Mouse (Mus musculus): ENCODE measurements around the gene Afg1l. TPM values are rescaled to one million over a fixed set of nuclear protein-coding genes. Genes with fewer than 3 reads are reported as not detected.
A peak's percentile ranks its signal among the peaks of the same experiment; 100 is the strongest.

Gene Afg1l
- polyA plus RNA-seq, 1 experiment: 21.7 TPM

DNA sequence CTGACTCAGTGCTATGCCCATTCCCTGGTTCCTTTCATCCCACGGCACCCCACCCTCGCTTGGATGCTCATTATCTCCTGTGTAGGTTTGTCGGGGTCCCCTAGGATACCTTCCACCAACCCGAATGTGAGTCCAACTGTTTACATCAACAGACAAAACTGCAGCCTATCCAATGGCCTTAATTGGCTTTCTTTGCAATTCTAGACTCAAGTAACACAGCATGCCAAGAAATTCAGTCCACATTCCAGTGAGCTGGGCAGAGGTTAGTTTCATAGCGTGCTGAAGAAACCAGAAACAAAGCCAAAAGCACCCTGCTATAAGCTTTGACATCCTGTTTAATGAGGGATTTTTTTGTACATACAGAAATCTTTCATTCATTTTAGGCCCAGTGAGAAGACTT, 22.4 kb downstream of the Afg1l start:
- DNase-seq: peak; percentile 46
- H3K27me3 ChIP-seq (replicated peaks; ENCODE audit: control insufficient read depth, insufficient read depth, low read length): no peaks in the 10 kb centered on the region
- peaks cover 7% of the 10 kb centered on the region; the same call in 1 of the 2 replicates for H3K4me1 ChIP-seq (ENCODE audit: control insufficient read depth, insufficient read depth, low read length)
- TF ChIP-seq CTCF (conservative IDR thresholded peaks at IDR 0.05; ENCODE audit: insufficient read depth, insufficient read length, low read depth, low read length) (no peak), POLR2A (IDR thresholded peaks at IDR 0.05; ENCODE audit: low read depth, low read length) (no peak)
- H3K36me3 ChIP-seq (ENCODE audit: control insufficient read depth, insufficient read depth, low read length): peaks cover 1% of the 10 kb centered on the region; the same call in 1 of the 2 replicates
- no peak overlapping the region for H3K4me3 ChIP-seq (ENCODE audit: insufficient read depth, low read depth, low read length)
- 49% methylated on average over 5 of the region's 5 CpGs for WGBS
- H3K27ac ChIP-seq (ENCODE audit: insufficient read depth, low read depth, low read length): no peak overlapping the region

DNA sequence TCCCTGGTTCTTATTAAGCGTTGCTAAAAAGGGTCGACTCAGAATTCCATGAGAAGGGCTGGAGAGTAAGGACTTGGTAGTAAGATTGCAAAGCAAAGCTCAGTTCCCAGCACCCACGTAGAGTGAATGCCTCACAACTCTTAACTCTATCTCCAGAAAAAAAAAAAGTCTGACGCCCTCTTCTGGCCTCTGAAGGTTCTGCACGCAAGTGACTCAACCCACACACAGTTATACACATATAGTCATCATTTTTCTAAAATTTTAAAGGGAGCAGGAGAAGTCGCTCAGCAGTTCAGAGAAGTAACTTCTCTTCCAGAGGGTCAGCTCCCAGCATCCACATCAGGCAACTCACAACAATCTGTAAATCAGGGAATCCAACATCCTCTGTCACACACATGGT, 23.7 kb downstream of the Afg1l start:
- DNase-seq: no peak
- TF ChIP-seq POLR2A (IDR thresholded peaks at IDR 0.05; ENCODE audit: low read depth, low read length): no peak
- no peak for TF ChIP-seq CTCF (conservative IDR thresholded peaks at IDR 0.05; ENCODE audit: insufficient read depth, insufficient read length, low read depth, low read length)
- Histone ChIP-seq H3K4me1 (ENCODE audit: control insufficient read depth, insufficient read depth, low read length) (peaks cover 7% of the 10 kb centered on the region; the same call in 1 of the 2 replicates), H3K27me3 (replicated peaks; ENCODE audit: control insufficient read depth, insufficient read depth, low read length) (no peaks in the 10 kb centered on the region), H3K27ac (ENCODE audit: insufficient read depth, low read depth, low read length) (no peak overlapping the region), H3K4me3 (ENCODE audit: insufficient read depth, low read depth, low read length) (no peak overlapping the region), H3K36me3 (ENCODE audit: control insufficient read depth, insufficient read depth, low read length) (peaks cover 1% of the 10 kb centered on the region; the same call in 1 of the 2 replicates)
- 91% methylated on average over 6 of the region's 6 CpGs for WGBS

DNA sequence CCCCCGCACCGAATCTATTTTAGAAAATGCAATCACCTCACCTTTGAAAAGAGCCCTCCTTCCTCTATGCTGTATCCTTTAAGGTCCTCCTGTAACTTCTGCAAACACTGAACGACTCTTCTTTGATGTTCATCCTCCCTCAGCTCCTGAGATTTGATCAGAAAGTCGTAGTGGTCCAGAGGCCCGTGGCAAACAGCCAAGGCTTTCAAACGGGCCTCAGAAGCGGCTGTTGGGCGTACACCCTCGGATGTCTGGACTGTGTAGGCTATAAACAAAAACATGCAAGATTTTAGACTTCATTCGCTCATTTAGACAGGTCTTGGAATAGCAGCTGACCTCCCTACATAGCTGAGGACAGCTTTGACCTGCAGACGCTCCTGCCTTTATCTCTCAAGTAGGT, 24.1 kb downstream of the Afg1l start:
- Histone ChIP-seq H3K27me3 (replicated peaks; ENCODE audit: control insufficient read depth, insufficient read depth, low read length) (no peaks in the 10 kb centered on the region), H3K4me1 (ENCODE audit: control insufficient read depth, insufficient read depth, low read length) (peaks cover 9% of the 10 kb centered on the region; the same call in 1 of the 2 replicates), H3K4me3 (ENCODE audit: insufficient read depth, low read depth, low read length) (no peak overlapping the region), H3K36me3 (ENCODE audit: control insufficient read depth, insufficient read depth, low read length) (peaks cover 1% of the 10 kb centered on the region; the same call in 1 of the 2 replicates), H3K27ac (ENCODE audit: insufficient read depth, low read depth, low read length) (no peak overlapping the region)
- no peak for DNase-seq
- 65% methylated on average over 11 of the region's 11 CpGs for WGBS
- no peak for TF ChIP-seq POLR2A (IDR thresholded peaks at IDR 0.05; ENCODE audit: low read depth, low read length)
- TF ChIP-seq CTCF (conservative IDR thresholded peaks at IDR 0.05; ENCODE audit: insufficient read depth, insufficient read length, low read depth, low read length): no peak

DNA sequence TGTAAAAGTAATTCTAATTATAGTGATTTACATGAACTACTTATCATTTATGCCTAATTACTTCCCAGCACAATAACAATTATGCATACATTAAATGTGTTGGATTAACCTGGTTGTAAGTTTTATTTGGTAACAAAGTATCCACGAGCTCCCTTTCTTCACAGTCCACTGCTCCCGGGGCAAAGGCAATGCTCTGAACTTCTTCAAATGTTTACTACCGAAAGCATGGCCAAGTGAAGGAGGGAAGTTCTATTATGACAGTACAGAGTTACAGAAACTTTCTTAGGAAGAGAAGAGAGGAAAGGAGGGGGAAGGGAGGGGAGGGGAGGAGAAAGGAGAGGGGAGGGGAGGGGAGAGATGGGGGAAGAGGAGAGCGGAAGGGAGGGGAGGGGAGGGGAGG, 28.7 kb downstream of the Afg1l start:
- no peak for TF ChIP-seq CTCF (conservative IDR thresholded peaks at IDR 0.05; ENCODE audit: insufficient read depth, insufficient read length, low read depth, low read length)
- TF ChIP-seq POLR2A (IDR thresholded peaks at IDR 0.05; ENCODE audit: low read depth, low read length): no peak
- Histone ChIP-seq H3K27me3 (replicated peaks; ENCODE audit: control insufficient read depth, insufficient read depth, low read length) (no peaks in the 10 kb centered on the region), H3K4me1 (ENCODE audit: control insufficient read depth, insufficient read depth, low read length) (peaks cover 8% of the 10 kb centered on the region; the same call in 1 of the 2 replicates), H3K4me3 (ENCODE audit: insufficient read depth, low read depth, low read length) (no peak overlapping the region), H3K27ac (ENCODE audit: insufficient read depth, low read depth, low read length) (no peak overlapping the region), H3K36me3 (ENCODE audit: control insufficient read depth, insufficient read depth, low read length) (peaks cover 1% of the 10 kb centered on the region; the same call in 1 of the 2 replicates)
- DNase-seq: peak; percentile 62
- WGBS: 14% methylated on average over 3 of the region's 4 CpGs

DNA sequence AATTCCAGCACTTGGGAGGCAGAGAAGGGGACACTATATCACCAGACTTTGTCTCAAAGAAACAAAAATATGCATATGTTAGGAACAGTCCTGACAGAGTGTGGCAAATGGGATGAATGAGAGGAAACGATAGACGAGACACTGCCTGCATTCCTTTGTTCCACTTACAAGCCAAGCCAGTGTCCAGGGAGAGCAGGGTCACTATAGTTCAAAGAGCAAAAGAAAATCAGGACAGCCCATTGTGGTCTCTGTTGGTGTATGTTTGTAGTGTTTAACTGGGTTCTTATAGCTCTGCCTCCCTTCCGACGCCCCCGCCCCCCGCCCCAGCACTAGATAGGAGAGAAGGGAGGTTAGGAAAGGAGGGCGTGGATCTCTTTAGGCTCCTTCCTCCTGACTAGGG, 30.0 kb downstream of the Afg1l start:
- peaks cover 8% of the 10 kb centered on the region; the same call in 1 of the 2 replicates for H3K4me1 ChIP-seq (ENCODE audit: control insufficient read depth, insufficient read depth, low read length)
- H3K36me3 ChIP-seq (ENCODE audit: control insufficient read depth, insufficient read depth, low read length): no peaks in the 10 kb centered on the region
- no peak for TF ChIP-seq POLR2A (IDR thresholded peaks at IDR 0.05; ENCODE audit: low read depth, low read length)
- TF ChIP-seq CTCF (conservative IDR thresholded peaks at IDR 0.05; ENCODE audit: insufficient read depth, insufficient read length, low read depth, low read length): no peak
- no peak for DNase-seq
- H3K4me3 ChIP-seq (ENCODE audit: insufficient read depth, low read depth, low read length): no peak overlapping the region
- no peak overlapping the region for H3K27ac ChIP-seq (ENCODE audit: insufficient read depth, low read depth, low read length)
- H3K27me3 ChIP-seq (replicated peaks; ENCODE audit: control insufficient read depth, insufficient read depth, low read length): no peaks in the 10 kb centered on the region
- WGBS: 60% methylated on average over 7 of the region's 7 CpGs

DNA sequence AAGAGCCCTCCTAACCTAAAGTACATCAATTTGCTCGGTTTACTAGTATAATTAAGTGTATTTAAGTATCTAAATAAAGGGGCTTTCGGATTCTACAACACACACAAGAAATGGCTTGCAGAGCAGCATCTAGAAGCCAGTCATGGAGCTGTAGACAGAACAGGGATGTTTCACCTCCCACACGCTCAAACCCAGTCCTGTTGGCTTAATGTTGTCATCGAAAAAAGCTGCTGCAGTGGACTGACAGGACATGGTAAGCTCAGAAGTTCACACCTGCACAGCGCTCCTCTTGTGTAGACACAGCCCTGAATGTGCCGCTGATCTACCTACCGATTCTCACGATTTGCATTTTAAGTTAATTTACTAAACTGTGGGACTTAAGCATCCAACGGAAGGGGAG, 32.2 kb downstream of the Afg1l start:
- TF ChIP-seq CTCF (conservative IDR thresholded peaks at IDR 0.05; ENCODE audit: insufficient read depth, insufficient read length, low read depth, low read length): no peak
- TF ChIP-seq POLR2A (IDR thresholded peaks at IDR 0.05; ENCODE audit: low read depth, low read length): no peak
- 77% methylated on average over 9 of the region's 9 CpGs for WGBS

DNA sequence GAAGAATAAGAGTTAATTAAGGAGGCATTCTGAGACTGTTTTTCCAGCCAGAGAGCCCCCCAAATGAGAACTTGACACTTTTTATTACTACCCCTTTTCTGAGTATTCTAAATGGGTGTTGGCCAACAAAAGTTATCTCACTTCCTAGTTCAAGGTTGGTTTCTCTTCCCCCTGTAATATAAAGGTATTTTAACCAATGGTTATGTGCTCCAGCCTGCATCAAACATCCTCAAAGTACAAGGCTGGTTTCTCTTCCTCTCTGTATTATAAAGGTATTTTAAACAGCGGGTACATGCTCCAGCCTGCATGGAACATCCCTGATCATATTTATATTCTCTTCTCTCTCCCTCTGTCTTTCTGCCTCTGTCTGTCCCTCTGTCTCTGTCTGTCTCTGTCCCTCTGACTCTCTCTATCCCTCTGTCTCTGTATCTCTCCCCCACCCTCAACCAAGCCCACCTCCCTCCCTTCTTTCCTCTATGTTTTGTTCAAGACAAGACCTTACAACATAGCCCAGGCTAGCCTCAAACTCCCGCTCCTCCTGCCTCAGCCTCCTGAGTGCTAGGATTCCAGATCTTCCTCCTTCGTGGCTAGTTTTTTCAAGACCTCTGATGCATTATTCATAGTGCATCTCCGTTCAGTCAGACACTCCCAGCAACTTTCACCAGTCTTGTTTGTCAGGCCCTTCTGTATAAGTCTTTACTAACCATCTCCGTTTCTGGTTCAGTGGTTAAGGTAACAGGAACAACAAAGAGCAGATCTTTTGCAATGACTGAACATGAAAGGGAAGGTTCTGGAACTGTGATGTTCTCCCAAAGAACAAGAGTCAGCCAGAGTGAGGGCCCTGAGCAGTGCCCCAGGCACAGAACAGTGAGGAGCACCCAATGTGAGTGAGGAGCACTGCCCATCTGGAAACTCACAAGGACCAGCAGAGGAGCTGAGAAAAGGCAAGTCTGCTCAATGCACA, 41.2 kb downstream of the Afg1l start:
- no peak for DNase-seq
- 81% methylated on average over 5 of the region's 5 CpGs for WGBS
- Histone ChIP-seq H3K4me1 (ENCODE audit: control insufficient read depth, insufficient read depth, low read length) (no peaks in the 10 kb centered on the region), H3K27me3 (replicated peaks; ENCODE audit: control insufficient read depth, insufficient read depth, low read length) (no peaks in the 10 kb centered on the region), H3K27ac (ENCODE audit: insufficient read depth, low read depth, low read length) (no peak overlapping the region), H3K4me3 (ENCODE audit: insufficient read depth, low read depth, low read length) (no peak overlapping the region), H3K36me3 (ENCODE audit: control insufficient read depth, insufficient read depth, low read length) (peaks cover 3% of the 10 kb centered on the region; the same call in 1 of the 2 replicates)
- TF ChIP-seq CTCF (conservative IDR thresholded peaks at IDR 0.05; ENCODE audit: insufficient read depth, insufficient read length, low read depth, low read length): no peak
- no peak for TF ChIP-seq POLR2A (IDR thresholded peaks at IDR 0.05; ENCODE audit: low read depth, low read length)

More for the DNA sequence above, 32.2 kb downstream of the Afg1l start:
- Histone ChIP-seq H3K4me1 (ENCODE audit: control insufficient read depth, insufficient read depth, low read length) (peaks cover 8% of the 10 kb centered on the region; the same call in 1 of the 2 replicates), H3K36me3 (ENCODE audit: control insufficient read depth, insufficient read depth, low read length) (no peaks in the 10 kb centered on the region), H3K27ac (ENCODE audit: insufficient read depth, low read depth, low read length) (no peak overlapping the region), H3K4me3 (ENCODE audit: insufficient read depth, low read depth, low read length) (no peak overlapping the region), H3K27me3 (replicated peaks; ENCODE audit: control insufficient read depth, insufficient read depth, low read length) (no peaks in the 10 kb centered on the region)
- DNase-seq: no peak

Data from kidney, adult 2 months (tissue).